Mouse (Mus musculus) monocyte, adult 2 months (primary cell): Measurements from ENCODE around the gene Ccdc57.
"Not testable (repeated sequence)": the region's sequence is repeated elsewhere in the genome, so short reads cannot be mapped to it uniquely, and the experiment has no call there.

Experiments
- DNase-seq, 2 experiments: peaks; one replicate each; pipeline ENCODE4 v3.0.0; 2022; ENCODE audit warnings: low spot score in 2 of 2, low read depth in 1 of 2

Ccdc57 gene

DNA sequence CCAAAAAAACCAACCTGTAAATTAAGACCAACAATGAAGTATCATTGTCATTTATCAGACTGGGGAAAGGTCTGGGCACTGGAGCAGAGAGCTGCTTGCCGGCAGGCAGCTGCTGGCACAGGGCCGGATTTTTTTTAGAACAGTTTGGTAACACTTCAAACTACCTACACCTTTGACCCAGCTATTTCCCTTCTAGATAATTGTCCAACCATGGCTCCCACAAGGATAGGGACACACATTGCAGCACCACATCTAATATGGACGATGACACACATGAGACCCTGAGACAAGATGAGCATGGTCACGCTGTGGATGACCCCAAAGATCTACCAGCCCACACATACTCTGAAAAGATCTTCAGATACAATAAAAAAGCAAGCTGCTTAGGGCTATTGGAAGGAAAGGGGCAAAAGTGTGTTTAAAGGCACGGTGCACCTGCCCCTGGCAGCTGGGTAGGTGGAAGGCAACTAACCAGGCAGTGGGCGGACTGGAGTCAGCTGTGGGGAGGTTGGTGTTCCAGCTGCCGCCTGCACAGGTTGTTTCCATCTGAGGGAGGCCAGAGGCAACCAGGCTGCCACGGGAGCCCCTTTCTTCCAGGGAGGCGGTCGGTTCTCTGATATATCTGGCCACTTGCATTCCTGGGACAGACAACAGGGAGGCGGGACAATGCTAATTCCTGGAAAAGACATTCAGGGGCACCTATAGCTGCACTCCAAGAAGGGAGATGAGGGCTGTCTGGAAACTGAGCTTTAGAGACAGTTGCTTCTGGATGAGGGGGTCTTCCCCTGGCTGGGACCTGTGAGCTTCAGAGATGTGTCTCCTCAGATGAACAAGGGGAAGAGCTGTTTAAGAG lies 80.4 kb downstream of the Ccdc57 start:
- DNase-seq = no peak

DNA sequence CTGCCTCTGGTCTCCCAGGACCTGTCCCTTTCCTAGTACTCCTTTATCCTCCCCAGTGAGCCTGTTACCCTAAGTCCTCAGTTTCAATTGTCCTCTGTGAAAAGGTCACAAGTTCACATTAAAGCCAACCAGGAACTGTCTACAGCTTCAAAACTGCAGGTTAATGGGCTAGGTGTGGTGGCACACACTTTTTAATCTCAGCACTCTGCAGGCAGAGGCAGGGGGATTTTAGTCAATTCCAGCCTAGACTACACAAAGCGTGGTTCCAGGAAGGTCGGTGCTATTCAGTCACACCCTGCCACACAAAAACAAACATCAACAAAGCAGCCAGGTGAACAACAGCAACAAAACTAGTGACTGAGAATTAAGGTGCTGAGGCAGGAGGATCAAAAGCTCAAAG lies 81.1 kb downstream of the Ccdc57 start:
- no peak for DNase-seq

GRCm38 (mm10) chr11:120851132-120851531 lies 81.5 kb downstream of the Ccdc57 start:
- no peak for DNase-seq

DNA sequence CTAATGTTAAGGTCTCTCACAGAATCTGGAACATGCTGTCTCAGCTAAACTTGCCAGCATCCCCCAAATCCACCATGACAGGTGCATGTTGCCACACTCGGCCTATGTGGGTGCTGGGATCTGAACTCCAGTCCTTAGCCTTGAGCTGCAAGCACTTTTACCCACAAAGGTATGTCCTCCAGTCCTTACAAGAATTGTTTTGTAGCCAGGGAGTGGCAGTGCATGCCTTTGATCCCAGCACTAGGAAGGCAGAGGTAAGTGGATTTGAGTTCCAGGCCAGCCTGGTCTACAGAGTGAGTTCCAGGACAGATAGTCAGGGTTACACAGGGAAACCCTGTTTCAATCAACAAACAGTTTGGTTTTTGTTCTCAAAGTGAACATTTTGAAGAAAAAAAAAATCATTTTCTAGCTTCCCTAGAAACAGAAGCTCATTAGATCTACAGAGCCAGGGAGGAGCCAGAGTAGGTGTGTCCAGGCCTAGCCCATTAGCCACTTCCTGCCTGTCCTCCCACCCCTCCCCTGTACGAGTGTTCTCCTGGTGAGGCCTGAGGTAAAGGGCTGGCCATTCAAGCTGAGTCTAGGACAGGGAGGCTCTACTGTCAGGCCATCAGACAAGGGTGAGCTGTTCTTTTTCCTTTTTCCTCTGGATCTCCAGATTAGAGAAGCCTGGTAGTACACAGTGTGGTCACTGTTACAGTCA lies 82.2 kb downstream of the Ccdc57 start:
- DNase-seq = no peak

DNA sequence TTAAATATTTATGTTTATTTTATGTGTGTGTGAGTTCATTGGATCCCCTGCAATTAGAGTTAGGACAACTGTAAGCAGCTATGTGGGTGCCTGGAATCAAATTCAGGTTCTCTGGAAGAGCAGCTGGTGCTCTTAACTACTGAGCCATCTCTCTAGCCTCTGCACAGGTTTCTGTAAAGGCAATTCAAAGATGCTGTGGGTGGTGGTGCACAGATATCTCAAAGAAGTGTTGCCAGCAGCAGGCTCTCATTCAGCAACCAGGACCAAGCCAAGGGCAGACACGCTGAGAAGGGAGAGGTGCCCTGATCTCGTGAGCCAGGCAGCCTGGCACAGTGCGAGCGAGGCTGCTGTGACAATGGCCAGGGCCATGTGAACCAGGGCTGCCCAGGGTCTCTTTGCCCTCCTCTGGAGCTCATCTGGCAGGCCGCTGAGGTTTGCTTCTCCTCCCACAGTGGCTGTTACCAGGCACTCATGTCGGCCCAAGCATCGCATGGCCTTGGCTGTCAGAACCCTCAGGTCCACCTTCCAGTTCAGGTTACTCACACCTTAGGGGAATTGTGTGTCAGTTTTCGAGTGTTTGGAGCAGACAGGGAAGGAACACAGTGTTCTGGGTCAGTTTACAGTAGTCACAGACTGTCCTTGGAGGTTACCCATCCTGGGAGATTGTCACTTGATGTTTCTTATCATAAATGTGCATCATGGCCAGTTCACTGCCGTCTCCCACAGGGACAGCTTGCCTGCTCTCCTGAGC lies 85.8 kb downstream of the Ccdc57 start:
- DNase-seq = no peak

GRCm38 (mm10) chr11:120844329-120844728 lies 88.3 kb downstream of the Ccdc57 start:
- DNase-seq = no peak

DNA sequence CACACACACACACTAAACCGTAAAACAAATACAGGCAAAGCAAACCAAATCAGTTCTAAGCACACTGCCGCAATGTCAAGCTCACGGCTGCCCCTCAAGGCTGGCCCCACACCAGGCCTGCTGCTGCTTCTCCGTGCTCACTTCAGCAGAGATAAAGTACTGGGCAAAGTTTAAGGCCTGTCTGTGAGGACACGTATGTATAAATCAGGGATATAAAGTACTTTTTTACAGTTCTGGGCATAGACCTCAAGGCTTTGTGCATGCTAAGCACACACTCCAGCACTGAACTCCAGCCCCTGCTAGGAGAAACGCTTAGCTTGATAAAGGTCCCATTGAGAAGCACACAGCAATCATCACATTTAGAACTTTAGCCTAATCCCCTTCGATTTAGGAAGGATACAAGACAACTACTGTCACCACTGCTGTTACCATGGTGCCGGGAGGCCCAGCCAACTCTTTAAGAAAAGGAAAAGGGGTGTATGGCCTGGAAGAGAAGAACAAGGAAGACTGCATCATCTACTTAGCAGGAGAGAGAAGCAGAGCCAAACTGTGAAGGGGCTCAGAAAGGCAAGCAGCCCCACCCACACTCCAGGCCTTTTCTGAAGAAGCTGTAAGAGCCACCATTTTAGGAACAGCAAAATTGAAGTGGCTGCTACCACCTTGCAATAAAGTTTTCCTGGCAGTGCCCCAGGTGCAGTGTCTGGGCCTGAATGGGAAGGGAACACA lies 99.0 kb downstream of the Ccdc57 start:
- DNase-seq = no peak

DNA sequence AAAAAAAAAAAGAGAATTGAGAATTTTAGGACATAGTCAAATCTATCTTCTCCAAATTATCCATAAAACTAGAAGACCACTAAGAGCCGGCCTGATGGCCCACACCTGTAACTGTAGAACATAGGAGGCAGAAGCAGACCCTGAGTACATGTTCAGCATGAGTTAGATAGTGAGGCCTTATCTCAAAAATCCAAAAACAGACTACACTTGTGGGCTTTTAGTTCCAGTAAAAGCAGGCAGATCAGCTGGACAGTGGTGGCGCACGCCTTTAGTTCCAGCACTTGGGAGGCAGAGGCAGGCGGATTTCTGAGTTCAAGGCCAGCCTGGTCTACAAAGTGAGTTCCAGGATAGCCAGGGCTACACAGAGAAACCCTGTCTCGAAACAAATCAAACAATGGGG lies 99.7 kb downstream of the Ccdc57 start:
- DNase-seq = not testable (repeated sequence)

DNA sequence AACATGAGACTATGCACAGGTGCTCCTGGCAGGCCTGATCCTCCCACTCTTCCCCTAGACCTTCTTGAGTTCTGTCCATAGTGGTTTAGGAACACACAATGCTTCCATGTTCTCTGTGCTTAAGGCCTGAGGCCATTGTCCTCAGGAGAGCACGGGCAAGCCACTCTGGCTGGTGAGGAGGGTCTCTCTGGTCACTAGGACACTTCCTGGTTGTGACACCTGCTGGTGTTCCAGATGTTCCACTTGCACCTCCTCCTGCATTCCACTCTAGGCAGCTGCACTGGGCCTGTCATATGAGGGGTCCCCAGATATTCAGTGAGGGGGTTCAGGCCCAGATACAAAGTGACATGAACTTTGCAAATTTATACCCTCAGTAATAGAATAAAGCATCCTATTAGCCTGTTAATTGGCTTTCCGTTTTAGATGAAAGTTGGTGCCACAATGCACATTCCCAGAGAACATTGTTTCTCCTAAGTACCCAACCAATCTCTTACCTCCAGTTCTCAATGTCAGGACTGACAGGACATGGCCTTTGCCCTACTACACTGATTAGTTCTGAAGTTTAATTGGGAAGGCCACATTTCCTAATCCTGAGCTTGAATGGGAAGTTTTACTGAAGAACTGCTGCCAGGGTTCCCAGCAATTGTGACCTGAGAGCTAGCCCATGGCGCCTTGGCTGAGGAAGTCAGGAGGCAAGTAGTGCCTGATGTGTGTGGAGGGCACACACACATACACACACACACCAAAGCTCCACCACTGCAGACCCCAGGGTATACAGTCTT lies 100.8 kb downstream of the Ccdc57 start:
- DNase-seq = no peak

- DNase-seq = no peak
These were observed 102.0 kb downstream of the Ccdc57 start for GRCm38 (mm10) chr11:120830686-120831085.

GRCm38 (mm10) chr11:120829757-120830532 lies 102.7 kb downstream of the Ccdc57 start:
- DNase-seq = no peak

DNA sequence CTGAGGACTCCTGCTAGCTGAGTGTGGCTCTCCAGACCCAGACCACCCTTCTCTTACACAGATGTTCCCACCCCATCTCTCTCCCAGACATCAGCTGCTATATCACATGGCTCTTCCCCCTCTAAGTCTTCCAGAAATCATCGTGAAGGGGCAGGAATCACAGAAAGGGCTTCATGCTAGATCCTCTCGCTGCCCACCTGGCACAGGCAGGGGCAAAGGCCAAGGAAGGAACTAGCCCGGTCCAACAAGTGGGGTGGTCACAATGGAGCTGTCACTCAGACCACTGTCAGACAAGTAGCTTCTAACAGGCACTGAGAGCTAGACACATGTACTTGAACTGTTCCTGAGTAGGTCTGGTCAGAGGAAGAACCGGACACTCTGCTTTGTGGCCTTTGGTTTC lies 104.3 kb downstream of the Ccdc57 start:
- no peak for DNase-seq

DNA sequence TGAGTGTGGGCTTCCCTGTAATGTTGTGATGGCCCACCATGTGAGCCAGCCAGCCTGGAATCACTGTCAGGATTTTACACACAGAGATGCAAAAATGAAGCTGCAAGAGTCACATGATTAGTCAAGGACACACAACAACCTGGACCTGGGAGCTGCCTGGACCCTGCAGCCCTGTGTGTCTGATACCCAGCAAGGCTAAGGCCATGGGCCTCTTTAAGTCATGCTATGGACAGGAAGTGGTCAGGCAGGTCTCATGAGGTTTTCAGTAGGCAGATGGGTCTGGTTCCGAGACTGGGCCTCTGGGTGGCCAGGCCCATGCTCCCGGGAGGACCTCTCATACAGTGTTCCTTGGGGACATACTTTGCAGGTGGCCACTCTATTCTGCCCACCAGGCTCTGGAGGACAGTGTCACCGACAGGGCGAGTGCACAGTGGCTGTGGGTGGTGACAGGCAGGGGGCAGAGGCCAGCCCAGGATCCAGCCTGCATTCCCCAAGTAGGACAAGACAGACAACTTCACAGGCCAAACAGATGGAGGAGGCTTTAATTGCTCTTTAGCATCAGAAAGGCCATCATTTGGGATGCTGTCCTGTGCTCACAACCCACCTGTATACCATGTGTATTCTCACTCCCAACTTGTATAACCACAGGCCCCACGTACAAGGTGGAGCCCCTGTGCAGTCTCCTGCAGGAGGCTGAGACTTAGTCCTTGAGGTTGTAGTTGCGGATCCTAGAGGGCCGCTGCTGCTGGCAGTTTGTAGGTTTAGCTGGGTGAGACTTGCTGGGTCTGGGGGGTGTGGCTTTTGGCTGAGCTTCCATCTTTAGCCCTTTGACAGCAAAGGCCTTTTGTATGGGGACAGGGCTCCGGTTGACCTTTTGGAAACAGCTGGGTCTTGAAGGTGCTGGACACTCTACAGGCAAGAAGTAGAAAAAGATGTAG lies 106.4 kb downstream of the Ccdc57 start:
- no peak for DNase-seq

DNA sequence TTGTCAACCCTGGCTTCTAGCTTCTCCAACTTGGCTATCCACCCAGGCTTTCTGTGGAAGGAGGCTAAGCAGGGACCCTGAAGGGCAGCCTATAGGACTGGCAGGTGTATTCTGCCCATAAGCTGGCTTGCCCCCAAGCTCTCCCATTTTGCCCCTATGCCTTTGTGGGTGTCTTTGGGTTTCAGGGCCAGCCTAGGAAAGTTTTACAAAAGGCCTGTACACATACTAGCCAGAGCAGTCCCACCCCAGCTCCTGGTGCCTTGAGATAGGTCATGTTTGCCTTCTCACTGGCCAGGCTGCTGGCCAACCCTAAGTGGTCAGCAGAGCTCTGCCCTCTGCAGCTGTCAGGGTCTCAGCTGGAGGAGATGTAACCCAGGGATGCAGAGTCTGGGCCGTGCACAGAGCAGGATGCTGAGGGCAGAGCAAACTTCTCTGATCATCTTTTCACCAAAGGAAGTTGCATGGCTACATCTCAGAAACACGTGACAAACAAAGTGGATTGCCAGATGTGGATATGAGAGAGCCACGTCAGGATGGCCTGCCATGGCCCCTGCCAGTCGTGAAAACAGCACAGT lies 107.3 kb downstream of the Ccdc57 start:
- DNase-seq = no peak

DNA sequence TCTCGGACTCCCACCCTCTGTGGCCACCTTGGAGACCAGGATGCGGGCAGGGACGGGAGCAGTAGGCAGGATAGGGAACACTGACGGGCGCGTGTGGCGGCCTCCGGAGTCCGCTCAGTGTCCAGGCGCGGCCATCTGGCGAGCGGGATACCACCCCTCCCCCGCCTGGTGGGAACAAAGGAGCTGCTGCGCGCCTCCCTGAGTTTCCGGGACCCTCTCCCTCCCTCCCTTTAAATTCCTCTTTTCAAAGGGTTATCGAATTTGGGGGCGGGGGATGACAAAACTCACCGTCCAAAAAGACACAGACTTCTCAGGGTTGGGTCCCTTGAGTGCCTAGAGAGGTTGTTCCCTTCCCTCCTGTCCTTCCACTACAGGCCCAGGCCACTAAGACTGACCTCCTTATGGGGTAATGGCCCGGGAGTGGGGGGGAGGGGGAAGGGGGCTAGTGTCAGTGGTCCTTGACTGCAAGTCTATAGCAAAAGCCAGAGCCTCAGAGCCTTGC lies 107.8 kb downstream of the Ccdc57 start:
- DNase-seq = no peak

DNA sequence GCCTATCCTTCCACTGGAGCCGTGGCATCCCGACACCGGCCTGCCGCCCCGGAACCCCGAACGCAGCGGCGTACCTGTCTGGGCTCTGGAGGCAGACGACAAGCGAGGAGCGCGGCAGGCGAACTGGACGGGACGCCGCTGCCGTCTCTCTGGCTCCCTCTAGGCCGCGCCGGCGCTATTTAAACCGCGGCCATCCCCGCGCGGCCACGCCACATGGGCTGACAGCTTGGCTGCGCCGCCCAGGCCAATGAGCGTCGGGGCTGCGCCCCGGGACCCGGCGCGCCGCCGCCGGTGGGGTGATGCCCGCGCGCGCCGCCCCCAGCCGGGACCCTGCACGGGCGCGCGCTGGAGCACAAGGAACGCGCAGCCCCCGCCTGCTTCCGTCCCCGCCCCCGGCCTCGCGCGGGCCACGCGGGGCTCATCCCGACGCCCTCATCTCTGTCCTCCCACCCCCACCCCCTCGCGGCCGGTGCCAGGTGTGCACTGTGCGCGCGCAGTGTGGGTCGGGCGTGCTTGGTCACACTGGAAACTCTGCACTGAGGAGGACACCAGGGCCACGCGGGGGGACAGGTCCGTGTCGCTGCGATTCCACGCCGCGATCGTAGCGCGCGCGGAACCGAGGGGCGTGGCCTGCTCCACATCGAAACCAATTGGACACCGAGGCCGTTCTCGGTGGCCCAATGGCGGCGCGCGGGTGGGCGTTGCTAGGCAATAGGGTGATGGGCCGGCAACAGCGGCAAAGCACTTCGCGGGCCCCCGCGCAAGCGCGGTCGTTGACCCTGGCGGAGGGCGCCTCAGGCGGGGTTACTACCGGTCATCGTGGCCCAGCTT lies 108.5 kb downstream of the Ccdc57 start, which contains the start of gene Fasn:
Gene Fasn, minus strand, starts transcription at position 592 of the 831 bp plus-strand sequence.
- DNase-seq = peak; percentile 75 to 87

DNA sequence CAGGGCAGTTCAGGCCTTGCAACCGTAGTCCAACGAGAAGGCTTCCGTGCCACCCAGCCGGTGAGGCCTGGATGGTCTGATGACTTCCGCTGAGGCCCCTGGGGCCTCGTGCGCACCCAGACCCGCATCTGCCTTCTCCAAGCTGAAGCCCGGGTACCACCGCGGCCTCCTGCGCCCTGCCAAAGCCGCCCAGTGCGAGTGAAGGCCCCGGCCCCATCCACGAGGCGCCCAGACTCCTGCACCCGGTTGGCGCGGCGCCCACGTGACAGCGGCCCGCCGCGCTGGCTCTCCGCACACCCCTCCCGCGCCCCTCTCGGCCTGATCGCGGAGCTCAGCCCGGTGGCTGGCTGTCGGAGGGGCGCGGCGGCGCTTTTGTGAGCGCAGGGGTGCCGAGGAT lies 109.1 kb downstream of the Ccdc57 start:
- DNase-seq = no peak
